Mouse (Mus musculus): ENCODE data around the gene Ppp4r1. TPM values are rescaled to one million over a fixed set of nuclear protein-coding genes. Genes with fewer than 3 reads are reported as not detected.

The Ppp4r1 gene
- total and polyA plus RNA-seq, 2 experiments from 2014 or later, result 28.7 to 59.2 TPM

DNA sequence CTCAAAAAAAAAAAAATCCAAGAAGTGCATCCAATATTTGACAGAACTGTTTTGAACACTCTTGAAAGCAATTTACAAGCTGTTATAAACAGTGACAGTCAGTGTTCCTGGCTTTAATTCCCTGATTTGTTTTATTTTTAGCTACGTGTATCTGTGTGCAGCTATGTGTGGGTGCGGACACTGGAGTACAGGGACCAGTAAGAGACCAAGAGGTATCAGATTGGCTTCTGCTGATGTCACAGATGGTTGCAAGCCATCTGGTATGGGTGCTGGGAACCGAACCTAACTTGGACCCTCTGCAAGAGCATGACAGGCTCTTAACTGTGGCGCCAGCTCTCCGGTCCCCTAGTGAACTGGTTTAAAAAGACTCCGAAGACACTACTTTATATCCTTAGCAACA lies 29.2 kb upstream of the Ppp4r1 start:
- no peak for TF ChIP-seq CTCF (IDR thresholded peaks at IDR 0.05; ENCODE audit: low read depth)
- no peak overlapping the region for H3K4me2 ChIP-seq (ENCODE audit: low read depth)
- no peak overlapping the region for H3K4me3 ChIP-seq (ENCODE audit: low read depth, low read length)
- no peaks in the 10 kb centered on the region for H3K4me1 ChIP-seq (ENCODE audit: insufficient read depth)
- ATAC-seq (peak; percentile 40; the same call in 1 of the 2 replicates), DNase-seq (peak; percentile 32)
- H3K27ac ChIP-seq (ENCODE audit: low read depth, low read length), result no peak overlapping the region
- WGBS, result 82% methylated on average over 6 of the region's 6 CpGs
- H3K9me3 ChIP-seq (ENCODE audit: low read length), result no peaks in the 10 kb centered on the region
- no peaks in the 10 kb centered on the region for H3K27me3 ChIP-seq (ENCODE audit: insufficient read depth, low read length)
- H3K9ac ChIP-seq, result no peak overlapping the region
- H3K36me3 ChIP-seq (ENCODE audit: insufficient read depth), result no peaks in the 10 kb centered on the region

DNA sequence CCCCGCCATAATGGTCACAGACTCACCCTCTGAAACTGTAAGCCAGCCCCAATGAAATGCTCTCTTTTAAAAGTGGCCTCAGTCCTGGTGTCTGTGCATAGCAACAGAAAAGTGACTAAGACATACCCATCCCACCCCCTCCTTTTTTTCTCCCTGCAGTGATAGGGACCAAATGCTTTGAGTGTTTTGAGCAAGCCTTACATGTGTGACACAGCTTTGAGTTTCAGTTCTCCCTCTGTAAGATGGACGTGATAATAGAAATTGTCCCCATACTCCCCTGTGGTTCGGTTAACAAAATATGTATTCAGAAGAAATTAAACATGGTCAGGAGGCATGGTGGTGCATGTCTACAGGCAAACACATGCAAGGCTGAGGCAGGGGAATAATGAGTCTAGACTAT lies 26.5 kb upstream of the Ppp4r1 start:
- DNase-seq (no peak), ATAC-seq (no peak)
- Histone ChIP-seq H3K4me1 (ENCODE audit: insufficient read depth) (no peaks in the 10 kb centered on the region), H3K36me3 (ENCODE audit: insufficient read depth) (no peaks in the 10 kb centered on the region), H3K9me3 (ENCODE audit: low read length) (no peaks in the 10 kb centered on the region), H3K4me3 (ENCODE audit: low read depth, low read length) (no peak overlapping the region), H3K4me2 (ENCODE audit: low read depth) (no peak overlapping the region), H3K9ac (no peak overlapping the region), H3K27ac (ENCODE audit: low read depth, low read length) (no peak overlapping the region), H3K27me3 (ENCODE audit: insufficient read depth, low read length) (no peaks in the 10 kb centered on the region)
- TF ChIP-seq CTCF (IDR thresholded peaks at IDR 0.05; ENCODE audit: low read depth), result no peak
- WGBS, result 95% methylated on average over 3 of the region's 3 CpGs

DNA sequence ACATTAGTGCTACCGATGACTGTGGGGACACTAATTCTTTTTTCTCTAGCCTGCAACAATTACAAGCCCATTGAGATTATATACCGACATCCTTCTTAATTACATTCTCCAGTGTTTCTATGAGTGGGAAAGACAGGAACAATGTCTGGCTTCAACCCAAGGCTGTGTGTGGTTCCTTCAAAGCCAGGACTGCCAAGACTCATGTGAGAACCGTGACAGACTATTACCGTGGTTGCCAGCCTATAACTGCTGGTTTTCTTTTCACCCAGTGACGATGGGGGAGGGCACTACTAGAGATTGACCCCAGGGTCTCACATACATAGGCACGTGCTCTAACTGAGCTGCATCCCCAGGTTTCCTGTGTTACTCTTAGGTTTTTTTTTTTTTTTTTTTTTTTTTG lies 25.2 kb upstream of the Ppp4r1 start:
- DNase-seq (peak; percentile 21), ATAC-seq (peak; percentile 43; the same call in 1 of the 2 replicates)
- Histone ChIP-seq H3K27ac (ENCODE audit: low read depth, low read length) (no peak overlapping the region), H3K4me1 (ENCODE audit: insufficient read depth) (no peaks in the 10 kb centered on the region), H3K4me3 (ENCODE audit: low read depth, low read length) (no peak overlapping the region), H3K36me3 (ENCODE audit: insufficient read depth) (no peaks in the 10 kb centered on the region), H3K9ac (no peak overlapping the region), H3K9me3 (ENCODE audit: low read length) (no peaks in the 10 kb centered on the region), H3K4me2 (ENCODE audit: low read depth) (no peak overlapping the region), H3K27me3 (ENCODE audit: insufficient read depth, low read length) (no peaks in the 10 kb centered on the region)
- TF ChIP-seq CTCF (IDR thresholded peaks at IDR 0.05; ENCODE audit: low read depth), result no peak
- WGBS, result 34% methylated on average over 6 of the region's 6 CpGs

DNA sequence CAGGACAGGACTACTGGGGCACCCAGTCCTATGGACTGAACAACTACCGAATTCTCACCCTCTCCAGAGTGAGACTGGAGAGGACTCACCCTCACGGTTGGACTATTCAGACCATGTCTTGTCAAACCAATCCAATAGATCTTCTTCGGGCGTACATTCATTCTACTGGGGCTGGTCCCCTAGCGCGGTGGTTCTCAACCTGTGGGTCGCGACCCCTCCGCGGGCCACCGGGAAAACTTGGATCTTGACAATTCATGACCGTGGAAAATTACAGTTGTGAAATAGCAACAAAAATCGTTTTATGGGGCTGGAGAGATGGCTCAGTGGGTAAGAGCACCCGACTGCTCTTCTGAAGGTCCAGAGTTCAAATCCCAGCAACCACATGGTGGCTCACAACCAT lies 19.2 kb upstream of the Ppp4r1 start:
- H3K9me3 ChIP-seq (ENCODE audit: low read length), result no peaks in the 10 kb centered on the region
- no peaks in the 10 kb centered on the region for H3K36me3 ChIP-seq (ENCODE audit: insufficient read depth)
- no peak for TF ChIP-seq CTCF (IDR thresholded peaks at IDR 0.05; ENCODE audit: low read depth)
- peaks cover 8% of the 10 kb centered on the region; the same call in 1 of the 2 replicates for H3K4me1 ChIP-seq (ENCODE audit: insufficient read depth)
- DNase-seq, result no peak
- WGBS, result 96% methylated on average over 14 of the region's 14 CpGs
- H3K4me3 ChIP-seq (ENCODE audit: low read depth, low read length), result no peak overlapping the region
- no peak overlapping the region for H3K4me2 ChIP-seq (ENCODE audit: low read depth)
- no peaks in the 10 kb centered on the region for H3K27me3 ChIP-seq (ENCODE audit: insufficient read depth, low read length)
- no peak for ATAC-seq
- no peak overlapping the region for H3K27ac ChIP-seq (ENCODE audit: low read depth, low read length)
- no peak overlapping the region for H3K9ac ChIP-seq

DNA sequence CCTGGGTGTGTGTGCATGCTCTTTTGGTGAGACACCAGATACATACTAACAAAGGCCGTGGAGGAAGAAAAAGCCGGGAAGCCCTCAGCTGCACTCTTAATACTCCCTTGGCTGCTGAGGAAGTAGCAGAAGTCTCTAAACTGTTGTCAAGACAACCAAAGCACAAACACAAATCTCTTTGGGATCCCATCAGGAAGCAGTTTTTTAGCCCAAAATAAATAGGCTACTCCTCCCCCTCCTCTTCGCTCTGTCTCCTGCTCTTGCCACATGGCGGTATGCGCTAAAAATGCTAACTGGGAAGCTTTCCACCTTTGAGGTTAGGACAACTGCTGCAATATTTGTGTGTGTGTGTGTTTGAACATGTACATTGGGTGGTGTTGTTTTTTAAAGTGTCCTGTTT lies 13.9 kb upstream of the Ppp4r1 start:
- no peak overlapping the region for H3K9ac ChIP-seq
- DNase-seq (peak; percentile 69), ATAC-seq (peak; percentile 76)
- no peaks in the 10 kb centered on the region for H3K27me3 ChIP-seq (ENCODE audit: insufficient read depth, low read length)
- WGBS, result 25% methylated on average over 5 of the region's 5 CpGs
- H3K36me3 ChIP-seq (ENCODE audit: insufficient read depth), result no peaks in the 10 kb centered on the region
- no peak overlapping the region for H3K4me3 ChIP-seq (ENCODE audit: low read depth, low read length)
- H3K27ac ChIP-seq (ENCODE audit: low read depth, low read length), result peak overlapping the region; percentile 46
- H3K9me3 ChIP-seq (ENCODE audit: low read length), result no peaks in the 10 kb centered on the region
- H3K4me2 ChIP-seq (ENCODE audit: low read depth), result peak overlapping the region; percentile 26; the same call in 1 of the 2 replicates
- no peak for TF ChIP-seq CTCF (IDR thresholded peaks at IDR 0.05; ENCODE audit: low read depth)
- peaks cover 27% of the 10 kb centered on the region for H3K4me1 ChIP-seq (ENCODE audit: insufficient read depth)

DNA sequence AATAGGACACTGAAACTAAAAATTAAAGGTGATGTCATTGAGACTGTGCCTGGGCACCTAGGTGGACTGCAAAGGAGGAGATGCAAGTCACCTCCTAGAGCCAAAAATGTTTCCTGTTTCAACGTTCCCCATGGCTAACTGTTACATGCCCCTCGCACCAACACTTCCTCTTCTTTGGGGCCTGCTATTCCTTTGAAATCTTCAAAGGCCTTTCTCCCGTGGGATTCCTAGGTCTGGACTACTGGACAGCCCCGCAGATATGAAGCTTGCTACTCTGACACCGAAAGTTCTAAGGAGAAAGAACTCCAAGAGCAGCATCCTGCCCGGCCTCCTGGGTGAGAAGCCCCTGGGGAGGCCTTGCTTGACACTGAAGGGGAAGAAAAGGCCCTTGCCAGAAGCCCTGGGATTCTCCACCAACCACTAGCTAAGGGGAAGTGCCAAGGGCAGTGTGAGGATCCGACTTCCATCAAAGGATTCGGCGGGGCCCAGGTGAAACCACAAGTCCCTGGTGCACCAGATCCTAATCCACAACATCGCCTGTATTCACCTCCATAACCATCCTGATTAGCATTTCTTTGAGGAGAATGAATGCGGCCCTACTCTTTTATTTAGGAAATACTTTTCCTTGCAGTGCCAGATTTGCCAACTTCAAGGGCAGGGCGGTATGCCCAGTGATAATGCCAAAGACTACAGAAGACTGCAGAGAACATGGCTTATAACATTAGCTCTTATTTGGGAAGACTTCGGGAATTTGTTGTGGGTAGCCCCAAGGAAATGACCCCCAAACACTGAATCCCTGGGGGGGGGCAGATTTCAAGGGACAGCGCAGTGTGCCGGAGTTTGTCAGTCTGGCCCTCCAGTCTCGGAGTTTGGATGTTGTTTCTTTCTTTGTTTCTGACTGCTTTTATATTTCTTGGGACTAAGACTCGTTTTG lies 11.1 kb upstream of the Ppp4r1 start:
- Histone ChIP-seq H3K9ac (peak overlapping the region; percentile 72; the same call in 1 of the 2 replicates), H3K36me3 (ENCODE audit: insufficient read depth) (no peaks in the 10 kb centered on the region), H3K9me3 (ENCODE audit: low read length) (no peaks in the 10 kb centered on the region), H3K4me3 (ENCODE audit: low read depth, low read length) (peak overlapping the region; percentile 79), H3K4me1 (ENCODE audit: insufficient read depth) (peaks cover 27% of the 10 kb centered on the region), H3K27ac (ENCODE audit: low read depth, low read length) (peak overlapping the region; percentile 72), H3K4me2 (ENCODE audit: low read depth) (peak overlapping the region; percentile 82), H3K27me3 (ENCODE audit: insufficient read depth, low read length) (no peaks in the 10 kb centered on the region)
- DNase-seq, result peak; percentile 39
- no peak for ATAC-seq
- 14% methylated on average over 17 of the region's 17 CpGs for WGBS
- no peak for TF ChIP-seq CTCF (IDR thresholded peaks at IDR 0.05; ENCODE audit: low read depth)

Measured in forebrain, postnatal 0 days (tissue).